Mouse (Mus musculus): ENCODE measurements around the gene Elovl6. TPM values are rescaled to one million over a fixed set of nuclear protein-coding genes. Genes with fewer than 3 reads are reported as not detected.

Elovl6 gene
- 29.5 and 37.6 TPM in 2 replicates for polyA plus RNA-seq (2012; rRNA removed)

GRCm38 (mm10) chr3:129532180-129532864 lies at the start of gene Elovl6:
TSS of gene Elovl6 (plus strand) at chr3:129532355.

Other genes starting within 250 kb of the Elovl6 start
- 1.2 and 1.4 TPM in 2 replicates for gene Enpep, start 199.6 kb upstream of the Elovl6 start, polyA plus RNA-seq (2012; rRNA removed)
- gene Egf, start 223.0 kb downstream of the Elovl6 start, polyA plus RNA-seq (2012; rRNA removed): 3.3 and 3.6 TPM in 2 replicates